Mouse (Mus musculus) urinary bladder, postnatal 10 days (tissue): Measurements from ENCODE around the gene Kmt2d.
A peak's percentile ranks its signal among the peaks of the same experiment; 100 is the strongest.
"Not testable (repeated sequence)": the region's sequence is repeated elsewhere in the genome, so short reads cannot be mapped to it uniquely, and the experiment has no call there.

Source experiments
- DNase-seq: peaks from one replicate; pipeline ENCODE4 v3.0.0; 2022; ENCODE audit warnings: low spot score

Kmt2d gene

DNA sequence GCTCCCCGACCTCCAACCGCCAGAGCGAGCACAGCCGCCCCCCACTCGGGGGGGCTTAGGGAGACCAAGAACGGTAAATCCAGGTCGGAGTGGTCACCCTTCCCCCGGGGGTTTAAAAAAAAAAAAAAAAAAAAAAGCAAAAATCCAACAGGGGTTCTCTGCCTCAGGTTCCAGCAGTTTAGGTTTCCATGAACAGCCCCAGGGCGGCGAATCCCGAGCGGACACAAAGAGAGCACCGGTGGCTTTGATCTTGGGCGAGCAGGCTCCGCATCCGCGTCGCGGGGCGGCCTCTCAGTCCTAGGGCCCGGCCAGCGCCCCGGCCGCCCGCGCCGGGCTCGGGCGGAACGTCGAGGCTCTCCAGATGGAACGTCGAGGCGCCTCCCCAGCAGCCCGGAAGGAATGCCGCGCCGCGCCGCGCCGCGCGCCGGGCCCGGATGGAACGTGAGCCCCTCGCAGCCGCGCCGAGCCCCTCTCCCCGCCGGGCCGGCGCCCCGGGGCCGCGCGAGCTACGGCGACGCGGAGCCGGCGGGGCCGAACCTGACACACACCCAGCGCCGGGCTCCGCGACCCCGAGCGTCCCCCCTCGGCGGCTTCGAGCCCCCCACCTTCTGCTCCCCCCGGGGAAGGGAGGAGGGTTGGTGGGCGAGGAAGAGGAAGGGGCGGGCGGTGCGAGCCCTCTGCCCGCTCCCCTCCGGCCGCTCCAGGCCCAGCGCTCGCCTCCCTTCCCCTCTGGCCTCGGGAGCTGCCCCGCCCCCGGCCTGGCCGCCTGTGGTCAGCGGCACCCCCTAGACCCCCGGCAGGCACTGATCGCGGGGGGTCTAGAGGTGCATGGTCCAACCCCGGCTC lies at the start of gene Kmt2d:
TSS of gene Kmt2d (minus strand) at position 135 of the 846 bp plus-strand sequence.
- no peak for DNase-seq

DNA sequence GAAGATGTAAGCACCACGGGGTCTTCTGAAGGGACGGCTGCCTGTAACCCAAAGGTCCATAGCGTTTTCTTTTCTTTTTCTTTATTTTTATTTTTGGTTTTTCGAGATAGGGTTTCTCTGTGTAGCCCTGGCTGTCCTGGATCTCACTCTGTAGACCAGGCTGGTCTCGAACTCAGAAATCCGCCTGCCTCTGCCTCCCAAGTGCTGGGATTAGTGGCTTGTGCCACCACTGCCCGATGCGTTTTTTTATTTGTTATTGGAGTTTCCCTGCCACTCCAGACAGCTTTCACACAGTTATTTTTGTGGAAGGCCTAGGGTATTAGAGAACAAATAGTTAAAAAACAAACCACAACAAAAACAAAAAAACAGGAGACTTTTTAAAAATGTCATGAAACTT lies 47.5 kb upstream of the Kmt2d start:
- not testable (repeated sequence) for DNase-seq

DNA sequence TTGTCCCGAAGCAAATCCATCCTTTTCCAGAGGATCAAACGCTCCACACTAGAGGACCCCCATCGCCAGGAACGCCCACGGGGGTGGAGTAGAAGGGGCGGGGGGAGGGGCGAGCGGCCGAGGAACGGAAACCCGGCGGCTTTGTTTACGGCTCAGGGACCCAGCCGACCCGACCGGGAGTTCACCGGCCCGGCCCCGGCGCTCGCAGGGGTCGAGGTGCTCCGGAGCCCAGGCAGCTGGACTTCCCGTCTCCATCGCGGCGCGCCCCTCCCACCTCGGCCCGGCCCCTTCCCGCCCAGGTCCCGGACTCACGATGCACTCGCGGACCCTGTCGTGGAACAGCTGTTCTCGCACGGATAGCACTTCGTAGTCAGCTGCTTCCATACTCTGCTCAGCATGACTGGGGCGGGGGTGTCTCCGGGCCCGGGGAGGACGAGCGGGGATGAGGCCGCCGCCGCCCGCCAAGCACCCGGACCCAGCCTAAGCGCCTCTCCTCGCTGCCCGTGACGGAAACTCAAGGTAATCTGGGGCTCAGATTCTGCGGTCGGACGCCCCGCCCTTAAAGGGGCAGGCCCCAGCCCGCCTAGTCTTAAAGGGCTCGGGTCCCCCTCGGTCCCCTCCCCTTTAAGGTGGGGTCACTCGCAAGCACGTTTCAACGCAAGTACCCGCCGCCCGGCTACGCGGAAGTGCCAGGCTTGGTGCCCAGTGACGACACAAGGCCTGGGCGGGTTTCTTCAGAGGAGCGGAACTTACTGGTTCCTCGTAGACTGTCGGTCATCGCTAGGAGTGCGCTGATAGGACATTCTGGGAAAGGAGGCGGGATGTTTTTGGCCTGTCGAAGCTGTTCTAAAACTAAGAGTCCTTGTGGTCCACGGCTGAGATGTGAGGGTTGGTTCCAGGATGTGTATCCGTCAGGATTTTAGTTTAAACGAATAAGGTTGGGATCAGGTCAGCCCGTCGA lies 46.8 kb upstream of the Kmt2d start, which contains the start of gene Lmbr1l:
TSS of gene Lmbr1l (minus strand) at position 694 of the 961 bp plus-strand sequence.
- DNase-seq: peak; percentile 97

DNA sequence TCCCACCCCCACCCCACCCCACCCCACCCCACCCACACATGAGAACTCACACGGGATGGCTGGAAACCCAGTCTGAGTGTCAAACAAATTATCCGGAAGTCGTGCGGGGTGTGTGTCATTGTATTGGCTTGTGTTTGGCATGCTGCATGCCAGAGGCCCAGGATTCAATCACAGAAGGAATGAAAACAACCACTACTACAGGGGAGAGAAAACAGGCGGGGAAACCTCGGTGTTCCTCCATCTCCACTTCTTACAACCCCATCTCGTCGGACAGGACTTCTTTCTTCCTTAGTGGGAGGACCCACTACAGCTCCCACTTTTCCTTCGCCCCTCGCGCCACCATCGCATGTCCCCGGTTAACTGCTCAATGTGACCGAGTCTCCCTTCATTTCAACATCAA lies 46.1 kb upstream of the Kmt2d start:
- no peak for DNase-seq

DNA sequence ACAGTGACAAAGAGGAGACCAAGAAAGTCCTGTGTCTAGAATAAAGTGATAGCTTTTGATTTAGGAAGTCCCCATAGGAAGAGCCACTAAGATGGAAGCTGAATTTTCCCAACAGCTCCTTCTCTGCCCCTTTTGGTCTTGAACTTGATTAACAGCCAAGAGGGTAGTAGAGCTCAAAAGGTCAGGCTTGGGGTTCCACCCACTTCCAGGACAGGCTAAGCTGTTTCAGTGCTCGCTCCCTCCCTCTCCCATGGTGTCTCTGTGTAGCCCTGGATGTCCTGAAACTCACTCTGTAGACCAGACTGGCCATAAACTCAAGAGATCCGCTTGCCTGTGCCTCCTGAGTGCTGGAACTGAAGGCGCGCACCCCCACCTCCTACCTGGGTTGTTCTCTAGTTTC lies 45.0 kb upstream of the Kmt2d start:
- no peak for DNase-seq

DNA sequence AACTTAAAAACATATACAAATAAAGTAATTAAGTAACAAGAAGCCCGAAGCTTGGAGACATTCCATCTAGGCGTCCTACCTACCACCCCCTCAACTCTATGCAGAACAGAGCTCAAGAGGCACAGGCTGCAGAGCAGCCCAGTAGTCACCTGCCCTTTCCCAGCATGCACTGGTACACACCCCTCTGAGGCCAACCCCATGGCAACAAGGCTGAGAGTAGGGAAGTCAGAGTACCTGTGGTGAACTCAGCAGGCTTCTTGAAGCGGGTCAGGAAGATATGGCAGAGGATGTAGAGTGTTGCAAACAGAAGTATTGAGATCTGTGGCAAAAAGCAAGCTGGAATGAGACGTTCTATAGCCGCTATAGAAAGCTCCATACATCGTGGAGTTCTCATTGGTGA lies 43.9 kb upstream of the Kmt2d start:
- DNase-seq: no peak

- DNase-seq: no peak
Measured at GRCm38 (mm10) chr15:98904692-98905091, 33.7 kb upstream of the Kmt2d start.

- DNase-seq: no peak
Measured at GRCm38 (mm10) chr15:98902600-98902999, 31.6 kb upstream of the Kmt2d start.

- DNase-seq: no peak
Measured at GRCm38 (mm10) chr15:98901530-98901929, 30.5 kb upstream of the Kmt2d start.

DNA sequence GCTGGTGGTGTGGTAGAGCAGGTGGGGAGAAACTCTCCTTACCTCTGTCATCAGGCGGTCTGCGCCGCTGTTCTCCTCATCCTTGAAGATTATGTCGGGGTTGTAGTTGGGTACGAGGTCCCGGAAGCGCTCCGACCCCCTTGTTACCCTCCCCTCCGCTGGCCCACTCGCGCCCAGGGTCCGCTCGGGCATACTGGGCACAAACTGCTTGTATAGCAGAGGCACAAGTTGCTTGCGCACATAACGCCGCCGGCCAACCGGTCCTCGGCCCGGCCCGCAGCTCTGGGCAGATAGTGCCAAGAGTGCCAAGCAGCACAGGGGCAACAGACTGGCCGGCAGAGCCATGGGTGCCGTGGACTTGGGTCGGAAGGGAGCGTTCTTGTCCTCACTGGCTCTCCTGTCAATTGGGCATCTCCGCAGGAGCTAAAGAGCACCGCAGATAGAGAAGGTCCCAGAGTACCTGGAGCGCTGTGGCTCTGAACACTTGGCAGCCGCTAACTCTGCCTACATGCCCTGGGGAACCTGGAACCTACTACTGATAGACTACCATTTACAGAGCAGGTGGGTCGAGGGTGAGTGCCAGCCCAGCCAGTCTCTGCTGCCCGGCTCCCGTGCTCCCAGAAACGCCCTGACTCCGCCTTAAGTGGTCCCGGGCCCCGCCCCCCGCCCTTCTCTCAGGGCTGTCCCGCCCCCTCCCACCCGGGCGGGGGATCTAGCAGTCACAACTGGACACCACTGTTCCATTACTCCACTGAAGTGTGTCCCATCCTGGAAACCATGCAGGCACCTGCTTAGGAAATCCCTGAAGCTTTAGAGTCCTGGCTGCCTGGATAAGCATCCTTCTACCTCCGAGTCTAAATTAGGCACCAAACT lies 27.2 kb upstream of the Kmt2d start, which contains the start of gene Dhh:
TSS of gene Dhh (minus strand) at position 613 of the 873 bp plus-strand sequence.
- DNase-seq: no peak

DNA sequence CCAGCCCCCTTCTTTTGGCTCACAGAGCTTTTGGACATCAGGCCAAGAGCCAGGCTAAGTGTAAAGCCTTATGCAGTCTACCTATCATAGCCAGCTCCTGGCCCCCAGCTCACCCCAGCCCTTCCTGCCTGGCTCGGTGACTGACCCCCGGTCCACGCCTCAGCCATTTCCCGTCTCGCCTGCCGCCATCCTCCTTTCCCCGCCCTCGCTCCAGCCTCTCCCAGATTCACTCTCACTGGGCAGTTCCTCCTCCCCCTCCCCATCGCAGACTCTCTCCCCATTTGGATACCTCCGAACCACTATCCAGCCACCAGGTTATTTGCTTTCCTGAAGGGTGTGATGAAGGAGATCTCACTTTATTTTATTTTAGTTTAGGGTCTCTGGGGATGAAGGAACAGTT lies 26.5 kb upstream of the Kmt2d start:
- no peak for DNase-seq

DNA sequence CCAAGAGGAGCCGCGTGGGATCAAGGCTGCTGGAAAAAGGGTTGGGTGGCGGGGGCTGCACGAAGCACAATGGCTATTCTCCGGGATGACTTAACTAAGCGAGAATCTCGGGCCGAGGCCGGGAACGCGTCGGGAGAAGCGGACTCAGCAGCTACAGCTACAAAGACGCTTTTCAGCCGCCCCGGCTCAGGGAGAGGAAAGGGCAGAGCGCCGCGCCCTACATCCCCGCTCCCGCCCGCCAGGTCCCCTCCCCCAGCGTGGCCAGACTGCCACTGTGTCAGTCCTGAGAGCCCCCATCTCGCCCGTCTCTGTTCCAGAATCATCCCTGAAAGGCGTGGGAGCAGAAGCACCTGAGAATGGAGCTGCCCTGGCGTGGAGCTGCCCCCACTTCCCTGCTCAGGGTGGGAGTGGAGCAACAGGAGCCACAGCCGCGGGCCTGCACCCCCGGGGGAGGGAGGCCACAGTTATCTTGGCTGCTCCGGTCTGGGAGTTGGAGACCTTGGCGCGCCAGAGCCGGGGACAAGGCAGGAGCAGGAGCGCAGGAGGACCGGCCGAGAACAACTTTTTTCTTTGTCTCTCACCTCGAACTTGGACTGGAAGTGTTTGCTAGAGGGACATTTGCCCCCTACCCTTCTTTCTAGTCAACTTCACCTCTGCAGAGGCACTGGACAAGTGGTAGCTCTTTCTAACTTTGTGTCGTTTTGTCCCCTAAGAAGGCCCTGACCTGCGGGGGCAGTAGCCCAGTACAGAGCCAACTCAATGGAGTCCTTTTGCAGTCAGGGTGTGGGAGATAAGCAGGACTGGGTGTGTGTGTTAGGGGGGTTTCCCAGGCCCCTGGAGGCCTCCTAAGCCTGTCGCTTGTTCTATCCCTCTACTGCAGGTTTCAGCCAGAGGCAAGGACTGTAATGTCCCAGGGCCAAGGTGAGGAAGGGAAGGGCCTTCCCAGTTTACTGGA lies 24.9 kb upstream of the Kmt2d start:
- no peak for DNase-seq

DNA sequence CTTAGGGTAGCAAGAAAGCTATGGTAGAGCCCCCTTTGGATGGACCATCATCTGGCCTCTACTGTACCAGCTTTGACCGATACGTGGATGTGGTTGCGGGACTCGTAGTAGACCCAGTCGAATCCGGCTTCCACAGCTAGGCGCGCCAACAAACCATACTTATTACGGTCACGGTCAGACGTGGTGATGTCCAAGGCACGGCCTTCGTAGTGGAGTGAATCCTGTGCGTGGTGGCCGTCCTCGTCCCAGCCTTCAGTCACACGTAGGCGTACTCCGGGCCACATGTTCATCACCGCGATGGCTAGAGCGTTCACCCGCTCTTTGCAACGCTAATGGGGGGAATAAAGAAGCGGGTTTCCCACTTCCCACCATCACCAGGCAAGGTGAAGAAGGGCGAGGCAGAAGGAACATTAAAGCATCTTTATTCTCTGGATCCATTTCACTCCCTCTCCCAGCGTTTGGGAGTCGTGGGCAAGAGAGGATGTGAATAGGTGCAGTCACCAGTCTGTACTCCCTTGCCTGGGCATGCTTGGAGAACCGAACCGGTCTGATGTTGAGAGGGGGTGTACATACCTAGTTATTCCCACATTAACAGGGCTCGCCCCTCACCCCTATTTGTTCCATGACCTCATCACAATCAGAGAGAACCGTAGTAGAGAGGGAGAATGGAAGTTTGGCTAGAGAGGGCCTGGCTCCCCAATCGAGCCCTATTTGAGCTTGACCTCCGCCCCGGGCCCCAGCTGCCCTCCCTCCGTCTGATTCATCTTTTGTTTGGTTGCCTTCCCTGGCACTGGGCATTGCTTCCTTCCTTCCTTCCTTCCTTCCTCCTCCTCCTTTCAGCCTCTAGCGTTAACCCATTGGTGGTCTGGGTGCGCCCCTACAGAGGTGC lies 24.0 kb upstream of the Kmt2d start:
- DNase-seq: no peak

GRCm38 (mm10) chr15:98893940-98894745 lies 23.1 kb upstream of the Kmt2d start, which contains the start of gene Rhebl1:
Rhebl1 (minus strand) TSS chr15:98894540.
- DNase-seq: no peak

DNA sequence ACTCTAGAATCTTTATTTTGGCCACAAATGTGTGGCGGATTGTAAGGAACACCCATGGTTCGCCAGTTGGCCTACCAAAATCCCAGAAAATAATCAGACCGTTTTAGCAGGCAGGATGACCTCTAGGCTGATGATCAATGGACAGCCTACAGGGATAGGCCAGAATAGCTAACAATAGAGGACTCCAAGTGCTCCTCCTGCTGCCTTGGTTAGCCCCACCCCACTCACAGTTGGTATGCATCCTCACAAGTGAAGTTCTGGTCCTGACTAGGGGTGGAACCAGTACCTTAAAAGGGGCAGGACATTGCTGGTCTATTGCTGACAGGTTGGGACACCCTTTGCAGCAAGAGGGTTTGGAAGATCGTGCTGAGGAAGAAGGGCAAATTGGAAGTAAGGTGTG lies 22.0 kb upstream of the Kmt2d start:
- DNase-seq: no peak

GRCm38 (mm10) chr15:98891907-98892606 lies 21.1 kb upstream of the Kmt2d start:
- DNase-seq: no peak

DNA sequence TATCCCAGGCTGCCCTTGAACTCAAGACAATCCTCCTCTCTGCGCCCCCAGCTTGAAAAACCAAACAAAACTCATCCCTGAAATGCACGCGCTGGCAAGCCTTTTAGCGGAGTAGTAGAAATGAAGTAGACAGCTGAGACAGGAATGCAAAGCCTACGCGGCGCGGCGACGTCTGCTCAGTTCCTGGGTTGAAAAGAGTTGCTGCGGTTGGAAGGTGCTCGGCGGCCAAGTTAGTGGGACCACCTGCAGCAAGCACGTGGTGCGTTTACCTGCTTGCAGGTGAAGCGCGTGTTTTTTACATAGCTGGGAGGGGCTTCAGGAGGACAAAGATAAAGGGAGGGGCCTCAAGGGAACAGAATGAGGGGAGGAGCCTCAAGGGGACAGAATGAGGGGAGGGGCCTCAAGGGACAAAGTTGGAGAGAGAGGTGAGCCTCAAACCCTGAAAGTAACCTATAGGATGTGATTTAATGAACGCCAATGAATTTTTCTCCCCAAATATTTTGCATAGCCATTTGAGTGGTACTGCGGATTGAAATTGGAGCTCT lies 20.3 kb upstream of the Kmt2d start:
- no peak for DNase-seq

GRCm38 (mm10) chr15:98887526-98887925 lies 16.5 kb upstream of the Kmt2d start:
- DNase-seq: no peak
